Mouse (Mus musculus): ENCODE measurements at regions not wholly inside any gene's neighbourhood (a gene's known extent, or its start where the extent isn't known, plus 50 kb on each side); places are given as distances from the start of the nearest gene placed in this dataset.

DNA sequence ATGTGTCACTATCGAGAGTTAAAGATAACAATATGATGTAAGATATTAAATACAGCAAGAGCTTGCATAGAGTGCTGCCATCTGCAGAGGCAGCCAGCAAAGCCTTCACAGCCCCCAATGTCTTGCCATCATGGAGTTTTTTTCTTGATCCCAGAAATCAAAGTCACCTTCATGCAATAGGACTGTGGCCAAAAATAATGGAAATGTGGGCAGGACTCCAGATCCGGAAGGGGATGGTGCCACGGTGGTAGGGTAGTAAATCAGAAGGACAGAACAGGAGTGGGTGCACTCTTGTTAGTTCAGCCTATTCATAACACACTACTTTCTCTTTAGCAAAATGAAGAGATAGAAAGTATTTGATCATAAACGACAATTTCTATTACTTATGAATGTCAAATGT lies 145.3 kb downstream of the Cavin4 start:
- 80% methylated on average over 4 of the region's 4 CpGs for WGBS (ENCODE audit: insufficient replicate concordance)
- TF ChIP-seq EP300 (IDR thresholded peaks at IDR 0.05; ENCODE audit: low read depth): no peak
- no peak for TF ChIP-seq CTCF (IDR thresholded peaks at IDR 0.05; ENCODE audit: low read depth)

DNA sequence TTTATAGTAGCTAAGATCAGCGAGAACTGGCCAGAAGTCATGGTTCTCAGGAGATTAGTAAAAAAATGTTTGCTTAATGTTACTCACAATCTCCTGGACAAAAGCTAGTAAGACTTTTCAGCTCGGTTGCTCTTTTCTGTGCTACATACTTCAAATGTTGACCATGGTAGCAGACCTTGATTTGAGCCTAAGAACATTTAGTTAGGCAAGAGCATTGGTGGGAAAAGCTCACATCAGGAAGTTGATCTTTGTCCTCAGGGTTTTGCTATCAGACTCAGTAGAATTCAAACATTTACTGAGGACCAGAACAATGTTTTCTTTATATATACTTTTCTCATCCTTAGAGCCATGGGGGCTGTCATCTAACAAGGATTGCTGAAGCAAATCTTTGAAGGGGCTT lies 170.4 kb downstream of the Cavin4 start:
- H3K9ac ChIP-seq (replicated peaks): no peak overlapping the region
- no peak overlapping the region for H3K4me2 ChIP-seq (ENCODE audit: low read depth, low read length)
- no peaks in the 10 kb centered on the region for H3K36me3 ChIP-seq (replicated peaks; ENCODE audit: insufficient read depth, low read length)
- no peaks in the 10 kb centered on the region for H3K9me3 ChIP-seq (ENCODE audit: low read length)
- WGBS (ENCODE audit: insufficient replicate concordance): 52% methylated on average over 2 of the region's 2 CpGs
- no peaks in the 10 kb centered on the region for H3K27me3 ChIP-seq (ENCODE audit: insufficient read depth, low read length)
- no peak for DNase-seq
- TF ChIP-seq CTCF (IDR thresholded peaks at IDR 0.05; ENCODE audit: low read depth) (no peak), EP300 (IDR thresholded peaks at IDR 0.05; ENCODE audit: low read depth) (no peak)
- H3K4me1 ChIP-seq (ENCODE audit: insufficient read depth): no peaks in the 10 kb centered on the region
- H3K27ac ChIP-seq (ENCODE audit: low read depth): no peak overlapping the region
- ATAC-seq: no peak
- H3K4me3 ChIP-seq (ENCODE audit: low read depth, low read length): no peak overlapping the region

More for the DNA sequence above, 145.3 kb downstream of the Cavin4 start:
- Histone ChIP-seq H3K4me2 (ENCODE audit: low read depth, low read length) (no peak overlapping the region), H3K27me3 (ENCODE audit: insufficient read depth, low read length) (no peaks in the 10 kb centered on the region), H3K27ac (ENCODE audit: low read depth) (no peak overlapping the region), H3K9ac (replicated peaks) (no peak overlapping the region), H3K36me3 (replicated peaks; ENCODE audit: insufficient read depth, low read length) (no peaks in the 10 kb centered on the region), H3K9me3 (ENCODE audit: low read length) (no peaks in the 10 kb centered on the region), H3K4me3 (ENCODE audit: low read depth, low read length) (no peak overlapping the region), H3K4me1 (ENCODE audit: insufficient read depth) (no peaks in the 10 kb centered on the region)
- ATAC-seq (no peak), DNase-seq (no peak)

DNA sequence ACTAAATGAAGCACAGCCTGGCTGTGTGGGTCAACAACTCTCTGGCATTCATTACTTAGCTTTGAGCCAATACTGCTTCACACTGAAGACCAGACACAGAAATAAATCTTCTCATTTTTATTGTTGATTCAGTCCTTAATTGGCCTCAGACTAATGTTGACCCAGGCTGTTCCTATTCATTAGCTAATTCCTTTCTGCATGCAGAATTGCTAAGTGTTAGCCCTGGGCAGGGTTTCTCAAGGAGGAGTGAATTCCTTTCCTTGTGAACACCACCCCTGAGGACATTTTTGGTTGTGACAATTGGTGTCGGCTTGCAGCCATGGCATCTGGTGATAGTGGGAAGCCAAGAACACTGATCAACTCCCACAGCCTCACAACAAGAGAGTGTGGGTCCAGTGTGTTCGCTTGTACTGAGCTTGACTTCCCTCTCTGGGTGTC lies 179.5 kb downstream of the Cavin4 start:
- H3K4me1 ChIP-seq (ENCODE audit: insufficient read depth): no peaks in the 10 kb centered on the region

DNA sequence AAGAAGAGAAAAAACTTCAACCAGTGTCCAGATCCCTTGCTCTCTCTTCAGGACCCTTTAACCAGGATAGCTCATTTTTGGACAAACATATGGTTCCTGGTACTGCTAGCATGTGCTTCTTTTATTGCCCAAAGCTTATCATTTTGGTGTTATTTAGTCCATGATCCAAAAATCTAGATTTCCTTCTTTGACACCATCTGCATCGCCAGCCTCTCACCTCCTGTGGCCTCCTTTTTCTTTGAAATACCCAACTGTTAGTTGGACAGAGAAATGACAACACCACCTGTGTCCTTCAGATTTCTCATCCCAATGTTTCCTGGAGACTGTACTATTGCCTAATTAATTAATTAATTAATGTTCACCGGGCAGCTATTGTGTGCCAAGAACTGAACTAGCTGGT lies 188.0 kb upstream of the Plppr1 start:
- no peak overlapping the region for H3K4me3 ChIP-seq (ENCODE audit: low read depth, low read length)
- no peaks in the 10 kb centered on the region for H3K36me3 ChIP-seq (replicated peaks; ENCODE audit: insufficient read depth, low read length)
- TF ChIP-seq CTCF (IDR thresholded peaks at IDR 0.05; ENCODE audit: low read depth) (no peak), EP300 (IDR thresholded peaks at IDR 0.05; ENCODE audit: low read depth) (no peak)
- no peak for DNase-seq
- H3K9me3 ChIP-seq (ENCODE audit: low read length): no peaks in the 10 kb centered on the region
- H3K27ac ChIP-seq (ENCODE audit: low read depth): no peak overlapping the region
- H3K27me3 ChIP-seq (ENCODE audit: insufficient read depth, low read length): no peaks in the 10 kb centered on the region
- no peaks in the 10 kb centered on the region for H3K4me1 ChIP-seq (ENCODE audit: insufficient read depth)
- no peak overlapping the region for H3K4me2 ChIP-seq (ENCODE audit: low read depth, low read length)
- ATAC-seq: no peak
- H3K9ac ChIP-seq (replicated peaks): no peak overlapping the region
- 68% methylated on average over 2 of the region's 2 CpGs for WGBS (ENCODE audit: insufficient replicate concordance)

More for the DNA sequence above, 179.5 kb downstream of the Cavin4 start:
- H3K36me3 ChIP-seq (replicated peaks; ENCODE audit: insufficient read depth, low read length): no peaks in the 10 kb centered on the region
- ATAC-seq: no peak
- no peaks in the 10 kb centered on the region for H3K27me3 ChIP-seq (ENCODE audit: insufficient read depth, low read length)
- no peaks in the 10 kb centered on the region for H3K9me3 ChIP-seq (ENCODE audit: low read length)
- H3K4me3 ChIP-seq (ENCODE audit: low read depth, low read length): no peak overlapping the region
- no peak for DNase-seq
- WGBS (ENCODE audit: insufficient replicate concordance): 44% methylated on average over 2 of the region's 2 CpGs
- no peak overlapping the region for H3K4me2 ChIP-seq (ENCODE audit: low read depth, low read length)
- H3K9ac ChIP-seq (replicated peaks): no peak overlapping the region
- TF ChIP-seq EP300 (IDR thresholded peaks at IDR 0.05; ENCODE audit: low read depth) (no peak), CTCF (IDR thresholded peaks at IDR 0.05; ENCODE audit: low read depth) (no peak)
- H3K27ac ChIP-seq (ENCODE audit: low read depth): no peak overlapping the region

DNA sequence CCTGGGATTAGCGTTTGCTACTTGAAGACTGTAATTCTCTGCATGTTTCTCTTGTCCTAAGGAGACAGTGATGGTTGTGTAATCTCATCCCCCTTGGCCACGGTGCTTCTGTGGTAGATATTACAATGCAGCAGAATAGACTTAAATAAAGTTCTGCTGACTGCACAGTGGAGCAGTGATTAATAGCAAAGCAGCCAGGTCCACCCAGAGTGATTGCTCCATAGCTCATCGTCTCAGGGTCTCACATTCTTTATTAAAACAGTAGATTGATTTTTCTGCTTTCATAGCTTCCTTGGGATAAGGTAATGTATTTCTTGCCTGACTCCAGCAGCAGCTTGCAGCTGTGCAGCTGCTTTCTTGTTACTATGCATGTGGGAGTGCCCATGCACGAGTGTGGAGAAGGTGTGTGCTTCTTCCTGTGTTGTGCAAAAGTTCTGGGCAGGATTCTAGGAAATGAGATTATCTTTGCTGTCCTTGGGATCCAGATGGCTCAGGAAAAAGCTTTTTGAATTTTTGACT lies 169.9 kb upstream of the Plppr1 start:
- Histone ChIP-seq H3K9ac (replicated peaks) (no peak overlapping the region), H3K4me3 (ENCODE audit: low read depth, low read length) (no peak overlapping the region), H3K36me3 (replicated peaks; ENCODE audit: insufficient read depth, low read length) (no peaks in the 10 kb centered on the region), H3K4me2 (ENCODE audit: low read depth, low read length) (no peak overlapping the region), H3K27me3 (ENCODE audit: insufficient read depth, low read length) (no peaks in the 10 kb centered on the region), H3K9me3 (ENCODE audit: low read length) (no peaks in the 10 kb centered on the region), H3K27ac (ENCODE audit: low read depth) (no peak overlapping the region), H3K4me1 (ENCODE audit: insufficient read depth) (no peaks in the 10 kb centered on the region)
- ATAC-seq: no peak
- no peak for DNase-seq
- 52% methylated on average over 4 of the region's 4 CpGs for WGBS (ENCODE audit: insufficient replicate concordance)
- TF ChIP-seq EP300 (IDR thresholded peaks at IDR 0.05; ENCODE audit: low read depth): no peak
- no peak for TF ChIP-seq CTCF (IDR thresholded peaks at IDR 0.05; ENCODE audit: low read depth)

DNA sequence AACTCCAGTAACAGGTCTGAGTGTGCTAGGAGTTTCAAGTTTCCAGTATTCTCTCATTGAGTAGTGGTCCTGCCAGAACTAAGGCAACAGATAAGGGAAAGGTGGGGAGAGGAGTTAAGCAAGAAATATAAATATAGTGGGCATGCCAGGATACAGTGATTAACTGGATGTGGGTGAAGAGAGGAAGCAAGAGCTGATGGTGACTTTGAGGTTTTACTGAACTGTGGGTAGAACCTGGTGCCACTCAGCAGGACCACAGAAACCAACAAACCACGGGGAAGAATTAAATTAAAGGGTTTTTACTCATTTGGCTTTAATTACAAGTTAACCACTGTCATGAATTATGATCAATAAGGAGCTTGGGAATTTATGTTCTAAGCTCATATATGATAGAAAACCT lies 154.5 kb upstream of the Plppr1 start:
- DNase-seq (no peak), ATAC-seq (no peak)
- no peak overlapping the region for H3K4me2 ChIP-seq (ENCODE audit: low read depth, low read length)
- H3K9me3 ChIP-seq (ENCODE audit: low read length): no peaks in the 10 kb centered on the region
- H3K9ac ChIP-seq (replicated peaks): no peak overlapping the region
- WGBS (ENCODE audit: insufficient replicate concordance): 30% methylated on average over 1 of the region's 1 CpGs
- H3K36me3 ChIP-seq (replicated peaks; ENCODE audit: insufficient read depth, low read length): no peaks in the 10 kb centered on the region
- no peaks in the 10 kb centered on the region for H3K27me3 ChIP-seq (ENCODE audit: insufficient read depth, low read length)
- H3K27ac ChIP-seq (ENCODE audit: low read depth): no peak overlapping the region
- peaks cover 2% of the 10 kb centered on the region; the same call in 1 of the 2 replicates for H3K4me1 ChIP-seq (ENCODE audit: insufficient read depth)
- H3K4me3 ChIP-seq (ENCODE audit: low read depth, low read length): no peak overlapping the region
- TF ChIP-seq CTCF (IDR thresholded peaks at IDR 0.05; ENCODE audit: low read depth) (no peak), EP300 (IDR thresholded peaks at IDR 0.05; ENCODE audit: low read depth) (no peak)

All from liver, postnatal 0 days (tissue).